Mouse (Mus musculus) thymus, postnatal 25 days (tissue): ENCODE data around the gene Ctdnep1.
"Not testable (repeated sequence)": the region's sequence is repeated elsewhere in the genome, so short reads cannot be mapped to it uniquely, and the experiment has no call there.

Source experiments
- DNase-seq: peaks from one replicate; pipeline ENCODE4 v3.0.0; 2022

Ctdnep1 gene

DNA sequence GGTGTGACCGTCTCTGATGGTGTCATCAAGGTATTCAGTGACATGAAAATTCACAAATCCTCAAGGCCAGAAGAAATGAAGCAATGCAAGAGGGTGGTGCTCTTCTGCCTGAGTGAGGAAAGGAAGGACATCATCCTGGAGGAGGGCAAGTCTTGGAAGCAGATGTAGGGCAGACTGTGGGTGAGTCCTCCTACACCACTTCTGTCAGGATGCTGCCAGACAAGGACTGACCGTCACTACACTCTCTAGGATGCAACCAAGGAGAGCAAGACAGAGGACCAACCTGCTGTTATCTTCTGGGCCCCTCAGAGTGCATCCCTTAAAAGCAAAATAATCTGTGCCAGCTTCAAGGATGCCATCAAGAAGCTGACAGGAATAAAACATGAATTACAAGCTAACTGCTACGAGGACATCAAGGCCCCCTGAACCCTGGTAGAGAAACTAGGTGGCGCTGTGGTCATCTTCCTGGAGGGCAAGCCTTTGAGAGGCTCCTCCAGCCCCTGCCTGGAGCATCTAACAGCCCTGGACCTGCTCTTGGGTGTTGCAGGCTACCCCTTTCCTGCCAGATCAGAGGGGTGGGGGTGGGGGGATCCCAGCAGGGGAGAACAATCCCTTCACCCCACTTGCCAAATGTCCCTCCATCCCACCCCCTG is 30.0 kb upstream of the Ctdnep1 start:
- DNase-seq: no peak

DNA sequence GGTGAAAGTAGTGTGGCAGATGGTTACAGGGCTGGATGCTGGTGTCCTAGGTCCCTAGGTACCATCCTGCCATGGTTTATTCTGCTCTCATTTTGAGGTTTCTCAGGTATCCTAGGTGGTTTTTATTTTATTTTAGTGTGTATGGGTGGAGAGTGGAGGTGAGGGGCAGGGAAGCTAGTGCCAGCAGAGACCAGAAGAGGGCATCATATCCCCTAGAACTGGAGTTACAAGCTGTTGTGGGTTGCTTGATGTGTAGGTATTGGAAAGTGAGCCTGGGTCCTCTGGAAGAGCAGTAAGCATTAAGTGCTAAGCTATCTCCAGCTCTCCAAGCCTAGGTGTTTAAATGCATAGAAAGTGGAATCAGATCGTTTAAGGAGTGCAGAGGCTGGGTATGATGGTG is 28.7 kb upstream of the Ctdnep1 start:
- DNase-seq: no peak

DNA sequence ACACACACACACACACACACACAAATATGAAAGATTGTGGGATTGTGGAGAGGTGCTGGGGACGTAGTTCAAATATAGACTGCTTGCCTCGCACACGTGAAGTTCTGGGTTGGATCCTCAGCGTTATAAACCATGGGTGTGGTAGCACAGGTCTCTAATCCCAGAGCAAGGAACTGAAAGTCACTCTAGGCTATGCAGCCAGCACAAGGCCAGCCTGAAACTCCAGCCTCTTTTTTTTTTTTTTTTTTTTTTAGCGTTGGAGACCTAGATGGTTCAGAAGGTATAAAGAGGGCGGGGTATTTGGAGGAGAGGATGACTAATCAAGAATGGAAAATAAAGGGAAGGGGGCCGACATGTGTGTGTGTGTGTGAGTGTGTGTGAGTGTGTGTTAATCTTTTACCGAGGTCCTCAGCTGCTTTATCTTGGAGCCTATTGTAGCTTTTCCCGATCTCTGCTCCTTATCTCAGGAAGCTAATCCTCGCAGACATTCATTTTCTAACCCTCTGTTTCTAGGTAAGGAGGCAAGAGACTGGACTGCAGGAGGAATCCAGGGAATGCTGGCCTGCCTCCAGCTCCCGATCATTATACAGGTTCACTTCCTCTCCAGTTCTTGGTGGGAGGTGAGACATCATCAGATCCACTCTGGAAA is 27.6 kb upstream of the Ctdnep1 start:
- no peak for DNase-seq

DNA sequence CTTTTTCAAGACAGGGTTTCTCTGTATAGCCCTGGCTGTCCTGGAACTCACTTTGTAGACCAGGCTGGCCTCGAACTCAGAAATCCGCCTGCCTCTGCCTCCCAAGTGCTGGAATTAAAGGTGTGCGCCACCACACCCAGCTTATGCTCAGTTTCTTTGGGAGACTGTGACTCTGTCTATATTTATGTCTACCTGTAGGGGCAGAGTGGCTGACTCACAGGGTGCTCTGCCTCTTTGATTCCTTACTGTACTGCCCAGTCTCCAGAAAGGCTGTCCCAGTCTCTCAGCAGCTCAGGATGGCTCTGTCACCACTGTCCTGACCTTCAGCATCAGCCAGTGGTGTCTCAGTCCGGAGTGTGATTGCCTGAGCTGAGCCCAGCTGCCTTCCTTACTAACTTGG is 25.3 kb upstream of the Ctdnep1 start:
- DNase-seq: not testable (repeated sequence)

DNA sequence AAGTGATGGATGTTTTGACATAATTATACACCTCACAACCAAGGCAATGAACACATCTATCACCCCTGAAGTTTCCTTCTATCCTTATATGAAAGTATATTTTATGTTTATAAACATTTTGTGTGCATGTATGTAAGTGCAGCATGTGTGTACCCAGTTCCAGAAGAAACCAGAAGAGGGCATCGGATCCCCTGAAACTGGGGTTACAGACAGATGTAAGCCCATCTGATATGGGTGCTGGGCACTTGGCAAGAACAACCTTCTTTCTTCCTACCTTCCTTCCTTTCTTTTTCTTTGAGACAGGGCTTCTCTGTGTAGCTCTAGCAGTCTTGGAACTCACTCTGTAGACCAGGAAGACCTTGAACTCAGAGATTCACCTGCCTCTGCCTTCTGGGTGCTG is 24.7 kb upstream of the Ctdnep1 start:
- no peak for DNase-seq

DNA sequence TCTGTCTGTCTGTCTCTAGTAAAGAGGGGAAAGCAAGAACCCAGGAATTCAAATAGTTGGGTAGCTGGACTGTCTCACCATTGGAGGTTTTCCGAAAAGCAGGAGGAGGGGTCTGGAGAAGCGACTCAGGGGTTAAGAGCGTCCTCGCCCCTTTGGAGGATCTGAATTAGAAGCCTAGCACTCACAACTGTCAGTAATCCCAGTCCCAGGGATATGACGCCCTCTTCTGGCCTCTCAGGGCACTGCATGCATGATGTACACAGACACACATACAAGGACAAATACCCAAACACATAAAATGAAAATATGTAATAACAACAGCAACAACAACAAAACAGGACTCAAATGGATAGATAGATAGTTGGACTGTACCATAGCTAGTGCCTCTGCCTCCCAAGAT is 20.3 kb upstream of the Ctdnep1 start:
- no peak for DNase-seq

DNA sequence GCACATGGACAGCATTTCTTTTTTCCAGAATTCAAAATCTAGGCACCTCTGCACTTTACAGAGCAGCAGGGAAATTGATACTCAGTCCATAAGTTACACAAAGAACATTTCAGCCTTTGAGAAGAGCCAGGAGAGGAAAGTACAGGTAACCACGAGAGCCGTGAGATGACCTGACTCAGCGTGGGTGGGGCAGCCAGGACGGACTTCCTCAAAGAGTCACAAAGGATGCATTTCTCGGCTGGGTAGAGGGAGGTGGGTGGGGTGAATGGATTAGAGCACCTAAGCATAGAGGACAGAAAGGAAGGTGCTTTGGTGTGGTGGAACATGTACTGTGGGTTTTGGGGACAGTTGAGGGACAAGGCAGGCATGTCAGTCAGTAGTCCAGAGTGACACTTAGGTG is 19.1 kb upstream of the Ctdnep1 start:
- no peak for DNase-seq

DNA sequence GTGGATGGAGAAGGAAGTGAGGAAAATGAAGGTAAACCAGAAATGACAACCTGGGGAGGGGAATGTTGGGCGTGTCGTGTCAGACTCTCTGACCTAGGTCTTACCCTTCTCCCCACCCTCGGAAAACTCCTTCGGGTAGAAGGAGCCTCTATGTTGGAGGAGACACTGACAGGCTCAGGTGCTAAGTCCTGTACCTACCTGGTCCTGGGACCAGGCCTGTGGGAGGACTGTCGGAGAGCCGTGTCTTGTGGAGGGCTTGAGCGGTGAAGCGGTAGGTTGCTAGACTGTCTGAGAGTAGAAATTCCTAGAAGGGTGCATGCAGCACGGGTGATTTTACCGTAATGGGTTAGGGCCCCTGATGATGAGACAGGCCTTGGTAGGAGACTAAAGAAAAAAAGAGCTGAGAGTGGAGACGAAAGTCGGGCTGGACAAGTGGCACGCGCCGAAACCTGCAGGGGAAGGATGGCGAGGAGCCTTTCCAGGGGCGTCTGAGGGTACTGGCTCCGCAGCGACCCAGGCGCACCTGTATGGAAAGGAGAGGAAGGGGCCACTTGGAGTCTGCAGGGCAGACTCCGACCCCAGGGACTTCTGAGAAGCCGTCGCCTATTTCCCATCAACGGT is 16.2 kb upstream of the Ctdnep1 start, which contains the start of gene Cldn7:
Gene Cldn7 (plus strand): TSS at position 130 of the 621 bp plus-strand sequence.
- DNase-seq: no peak

DNA sequence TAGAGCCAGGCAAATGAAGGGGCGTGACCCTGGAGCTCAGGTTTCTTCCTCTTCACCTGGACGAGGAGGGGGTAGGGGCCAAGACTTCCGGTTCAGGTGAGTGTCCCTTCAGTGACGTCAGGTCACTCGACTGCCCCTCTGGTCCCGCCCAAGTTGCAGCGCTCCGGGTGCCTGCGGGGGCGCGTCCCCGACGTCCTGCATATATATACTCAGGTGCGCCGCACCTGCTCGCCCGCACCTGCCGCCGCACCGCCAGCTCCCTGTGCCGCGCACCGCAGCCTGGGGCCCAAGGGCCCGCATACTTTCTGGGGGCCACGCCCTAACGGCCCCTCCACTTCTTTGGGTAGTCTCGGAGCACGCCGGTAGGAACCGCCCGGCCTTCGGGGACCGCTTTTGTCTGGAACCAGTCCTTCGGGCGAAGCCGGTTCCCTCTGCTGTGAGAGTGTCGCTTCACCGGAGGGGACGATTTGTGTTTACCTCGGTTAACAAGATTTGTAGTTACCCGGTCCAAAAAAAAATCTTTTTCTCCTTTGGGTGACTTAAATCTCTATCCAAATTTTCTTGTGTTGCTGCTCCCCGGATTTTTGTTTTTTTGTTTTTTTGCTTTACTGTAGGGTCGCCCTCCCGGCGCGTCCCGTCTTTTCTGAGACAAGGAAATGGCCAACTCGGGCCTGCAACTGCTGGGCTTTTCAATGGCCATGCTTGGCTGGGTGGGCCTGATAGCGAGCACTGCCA is 15.5 kb upstream of the Ctdnep1 start:
- DNase-seq: no peak

DNA sequence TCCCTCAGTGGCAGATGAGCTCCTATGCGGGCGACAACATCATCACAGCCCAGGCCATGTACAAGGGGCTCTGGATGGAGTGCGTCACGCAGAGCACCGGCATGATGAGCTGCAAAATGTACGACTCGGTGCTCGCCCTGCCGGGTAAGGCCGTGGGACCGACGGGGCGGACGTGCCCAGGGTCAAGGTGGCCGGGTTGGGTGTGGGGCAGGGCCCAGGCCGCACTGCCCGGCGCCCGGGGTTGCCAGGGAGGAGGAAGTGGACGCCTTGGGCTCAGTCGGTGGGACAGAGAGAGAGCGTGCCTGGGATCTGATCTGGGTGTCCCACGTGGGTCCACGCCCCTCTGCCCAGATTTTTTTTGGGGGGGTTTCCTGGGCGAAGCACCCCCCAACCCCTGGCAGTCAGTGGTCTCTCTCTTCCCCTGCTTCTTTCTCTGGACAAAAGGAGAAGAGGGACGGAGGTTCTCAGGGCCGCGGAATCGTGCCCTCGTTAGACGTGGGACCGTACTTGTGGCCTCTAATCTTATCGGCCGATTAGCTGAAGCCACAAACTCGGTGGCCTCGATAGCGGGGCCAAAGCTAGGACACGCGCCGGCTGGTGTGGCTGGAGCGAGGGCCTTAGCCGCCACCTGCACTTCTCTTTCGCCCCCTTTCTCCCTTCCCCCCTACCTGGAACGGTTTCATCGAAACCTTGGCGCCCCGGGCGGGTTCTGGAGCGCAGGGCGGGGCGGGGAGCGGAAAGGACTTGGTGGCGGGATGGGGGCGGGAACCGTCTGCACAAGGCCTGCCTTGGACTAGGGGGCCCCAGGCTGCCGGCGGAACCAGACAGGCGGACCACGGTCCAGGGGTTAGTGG is 14.7 kb upstream of the Ctdnep1 start:
- DNase-seq: no peak

DNA sequence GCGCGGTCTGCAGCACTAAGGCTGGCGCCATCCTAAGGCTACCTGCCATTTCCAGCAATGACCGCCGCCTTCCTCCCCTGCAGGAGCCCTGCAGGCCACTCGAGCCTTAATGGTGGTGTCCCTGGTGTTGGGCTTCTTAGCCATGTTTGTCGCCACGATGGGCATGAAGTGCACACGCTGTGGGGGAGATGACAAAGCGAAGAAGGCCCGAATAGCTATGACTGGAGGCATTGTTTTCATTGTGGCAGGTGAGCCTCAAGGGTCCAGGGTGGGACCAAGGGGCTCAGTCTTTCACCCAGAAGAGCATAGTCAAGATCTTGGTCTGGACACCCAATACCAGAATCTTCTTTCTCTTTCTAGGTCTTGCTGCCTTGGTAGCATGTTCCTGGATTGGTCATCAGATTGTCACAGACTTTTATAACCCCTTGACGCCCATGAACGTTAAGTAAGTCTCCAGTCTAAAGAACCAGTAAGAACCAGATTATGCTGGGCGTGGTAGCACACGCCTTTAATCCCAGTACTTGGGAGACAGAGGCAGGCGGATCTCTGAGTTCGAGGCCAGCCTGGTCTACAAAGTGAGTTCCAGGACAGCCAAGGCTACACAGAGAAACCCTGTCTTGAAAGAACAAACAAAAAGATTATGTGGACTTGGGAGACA is 14.0 kb upstream of the Ctdnep1 start:
- no peak for DNase-seq

DNA sequence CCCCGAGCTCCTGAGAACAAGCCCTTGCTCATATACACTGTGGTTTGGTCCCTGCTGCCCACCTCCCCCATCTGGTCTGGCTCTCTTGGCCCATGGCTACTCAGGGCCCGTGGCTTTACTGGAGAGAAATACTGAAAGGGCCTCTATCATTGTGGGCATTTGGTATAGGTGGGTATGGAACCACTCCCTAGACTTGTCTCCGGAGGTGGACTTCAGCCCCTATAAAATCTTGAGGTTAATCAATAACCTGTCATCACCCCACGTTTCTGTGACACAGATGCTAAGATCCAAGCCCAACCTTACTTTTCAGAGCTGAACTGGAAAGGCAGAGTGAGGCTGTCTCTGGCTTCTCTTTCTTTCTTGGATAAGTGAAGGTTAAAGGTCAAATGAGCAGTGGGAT is 12.2 kb upstream of the Ctdnep1 start:
- DNase-seq: no peak

DNA sequence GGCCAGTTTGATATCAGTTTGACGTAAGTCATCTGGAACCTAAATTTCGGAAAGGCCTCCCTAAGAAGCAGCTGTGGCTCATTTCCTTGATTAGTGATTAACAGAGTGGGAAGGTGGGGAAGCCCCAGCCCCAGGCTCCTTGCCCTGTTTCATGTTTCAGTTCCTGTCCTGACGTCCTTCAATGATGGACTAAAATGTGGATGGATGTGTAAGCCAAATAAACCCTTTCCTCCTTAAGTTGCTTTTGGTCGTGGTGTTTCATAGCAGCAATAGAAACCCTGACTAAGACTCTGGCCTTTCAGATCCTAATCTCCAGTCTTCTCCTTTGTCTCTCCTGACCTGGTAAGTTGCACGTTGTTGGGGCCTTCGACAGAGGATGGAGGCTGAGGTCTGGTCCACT is 10.7 kb upstream of the Ctdnep1 start:
- DNase-seq: no peak

DNA sequence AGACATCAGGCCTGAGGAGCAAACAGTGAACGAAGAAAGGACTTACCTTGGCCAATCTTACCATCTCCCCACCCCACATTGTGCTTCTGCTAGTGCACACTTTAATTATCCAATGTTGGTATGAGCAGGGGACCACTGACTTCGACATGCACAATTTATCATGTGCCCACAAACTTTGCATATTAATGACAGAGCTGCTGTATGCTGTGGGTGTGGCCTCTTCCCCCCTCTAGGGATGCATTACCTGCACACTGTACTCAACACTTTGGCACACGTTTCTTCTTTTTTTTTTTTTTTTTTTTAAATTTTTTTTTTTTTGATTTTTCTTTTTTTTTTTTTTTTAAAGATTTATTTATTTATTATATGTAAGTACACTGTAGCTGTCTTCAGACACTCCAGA is 10.2 kb upstream of the Ctdnep1 start:
- no peak for DNase-seq

DNA sequence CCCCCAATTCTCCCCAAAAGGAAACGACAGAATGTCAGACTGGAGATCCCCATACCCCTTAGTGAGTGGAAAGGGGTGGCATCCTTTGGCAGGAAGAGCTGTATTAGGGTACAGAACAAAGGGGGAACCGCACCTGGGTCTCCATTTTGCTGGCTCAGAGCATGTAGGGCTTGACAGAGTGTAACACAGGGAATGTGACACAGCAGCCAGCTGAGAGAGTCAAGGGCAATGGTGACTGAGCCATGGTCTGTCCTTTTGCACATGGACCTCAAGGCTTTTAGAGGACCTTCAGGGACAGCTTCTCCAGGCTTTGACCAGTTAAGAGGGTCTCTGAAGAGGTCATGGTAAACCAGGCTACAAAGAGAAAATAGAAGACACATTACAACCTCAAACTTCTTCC is 6.0 kb upstream of the Ctdnep1 start:
- DNase-seq: no peak

DNA sequence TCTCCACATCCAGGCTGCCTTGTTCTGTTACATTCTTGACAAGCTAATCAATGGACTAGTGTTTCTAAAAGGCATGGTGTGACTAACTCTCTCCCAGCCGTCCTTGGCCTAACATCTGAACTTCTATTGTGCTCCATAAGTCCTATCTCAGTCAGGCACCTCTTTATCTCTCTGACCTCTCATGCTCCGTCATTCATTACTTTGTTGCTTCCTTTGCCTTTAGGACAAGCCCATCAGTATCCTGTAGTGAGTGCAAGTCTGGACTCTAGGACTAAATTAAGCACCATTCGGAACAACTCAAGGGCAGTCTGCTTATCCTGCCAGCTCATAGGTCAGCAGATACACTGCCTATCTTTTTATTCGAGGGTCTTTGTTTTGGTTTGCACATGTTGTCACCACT is 4.7 kb upstream of the Ctdnep1 start:
- DNase-seq: no peak

DNA sequence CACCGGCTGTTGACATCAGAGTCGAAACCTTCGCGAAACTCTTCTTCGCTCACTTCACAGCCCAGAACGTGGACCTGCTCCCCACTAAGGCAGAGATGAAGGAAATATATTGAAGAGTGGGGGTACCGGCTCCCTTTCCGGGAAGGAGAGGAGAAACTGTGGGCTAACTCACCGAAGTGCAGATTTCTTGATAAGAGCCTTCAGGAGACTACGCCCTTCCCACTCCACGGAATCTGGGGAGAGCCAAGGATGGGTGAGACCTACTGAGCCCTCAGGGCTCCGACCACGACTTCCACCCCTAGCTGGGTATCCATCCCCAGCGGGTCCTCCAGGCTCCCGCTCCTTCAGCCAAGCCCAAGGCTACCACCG is 1.1 kb upstream of the Ctdnep1 start:
- DNase-seq: no peak

DNA sequence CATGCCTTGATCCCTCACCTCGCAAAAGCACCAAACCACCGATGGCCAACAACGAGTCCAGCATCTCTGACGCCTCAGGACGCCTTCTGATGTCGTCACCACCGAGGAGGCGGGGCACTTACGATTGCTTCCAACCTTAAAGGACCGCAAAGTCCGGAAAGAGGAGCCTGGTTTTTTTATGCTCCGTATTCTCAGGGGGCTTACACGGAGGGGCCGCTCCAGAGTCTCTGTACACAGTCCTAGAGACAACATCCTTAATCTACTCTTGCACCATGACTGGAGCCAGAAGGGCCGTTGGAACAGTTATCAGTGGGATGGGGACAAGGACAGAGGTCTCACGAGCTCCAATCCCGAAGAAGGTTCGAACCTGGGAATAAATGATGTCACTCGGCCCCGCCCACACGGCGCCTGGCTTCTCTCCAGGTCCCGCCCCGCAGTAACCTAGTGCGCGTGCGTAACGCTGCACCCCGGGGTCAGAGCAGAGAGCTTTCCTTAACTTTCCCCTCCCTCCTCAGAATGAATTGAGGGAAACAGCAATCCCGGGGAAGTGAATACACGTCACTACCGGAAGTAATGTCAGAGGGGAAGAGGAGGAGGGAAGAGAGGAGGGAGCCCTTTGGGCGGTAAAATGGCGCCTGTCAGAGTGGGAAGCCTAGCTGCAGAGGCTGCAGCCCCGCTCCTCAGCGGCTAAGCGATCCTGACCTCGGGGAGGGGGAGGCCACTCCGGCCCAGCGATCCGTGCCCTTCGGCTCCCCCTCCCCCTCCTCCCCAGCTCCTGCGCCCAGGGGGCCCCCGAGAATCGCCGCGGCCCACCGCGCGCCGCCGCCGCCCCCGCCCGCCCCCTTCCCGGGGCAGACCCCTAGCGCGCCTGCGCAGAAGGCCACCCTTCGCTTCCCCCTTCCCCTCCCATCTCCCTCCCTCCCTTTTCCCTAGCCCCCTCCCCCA is 488 bp upstream of the Ctdnep1 start:
- DNase-seq: peak; percentile 92

DNA sequence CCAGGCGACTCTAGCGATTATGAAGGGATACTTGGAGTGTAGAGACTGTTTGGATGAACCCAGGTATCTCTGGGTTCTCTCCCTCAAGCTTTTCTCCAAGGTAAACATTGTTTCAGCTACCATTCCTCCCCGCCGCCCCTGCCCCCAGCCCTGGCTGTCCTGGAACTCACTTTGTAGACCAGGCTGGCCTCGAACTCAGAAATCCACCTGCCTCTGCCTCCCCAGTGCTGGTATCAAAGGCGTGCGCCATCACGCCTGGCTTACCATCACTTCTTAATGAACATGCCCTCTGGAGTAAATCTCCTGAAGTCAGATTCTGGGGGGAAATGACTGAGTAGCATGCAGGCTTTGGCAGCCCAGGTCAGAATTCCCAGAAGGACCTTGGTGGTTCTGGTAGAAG is 1.3 kb downstream of the Ctdnep1 start, which contains the start of gene Elp5:
Gene Elp5 (minus strand): TSS at position 293 of the 400 bp plus-strand sequence.
- no peak for DNase-seq

DNA sequence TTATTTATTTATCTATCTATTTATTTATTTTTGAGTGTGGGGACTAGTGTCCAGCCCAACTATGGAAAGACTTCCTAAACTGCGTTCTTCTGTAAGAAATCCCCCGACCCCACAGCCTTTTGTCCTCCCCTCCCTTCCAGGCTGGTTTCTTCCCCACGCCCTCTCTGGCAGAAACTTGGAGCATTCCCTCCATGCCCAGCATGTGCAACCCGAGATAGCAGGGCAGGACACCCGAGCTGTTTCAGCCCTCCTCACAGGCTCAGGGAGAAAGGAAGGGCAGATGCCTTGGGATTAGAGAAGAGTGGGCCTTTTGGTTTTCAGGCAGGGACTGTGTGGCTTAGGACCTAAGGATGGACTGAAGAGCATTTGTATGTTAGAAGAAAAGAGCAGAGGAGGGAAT is 1.9 kb downstream of the Ctdnep1 start:
- no peak for DNase-seq

DNA sequence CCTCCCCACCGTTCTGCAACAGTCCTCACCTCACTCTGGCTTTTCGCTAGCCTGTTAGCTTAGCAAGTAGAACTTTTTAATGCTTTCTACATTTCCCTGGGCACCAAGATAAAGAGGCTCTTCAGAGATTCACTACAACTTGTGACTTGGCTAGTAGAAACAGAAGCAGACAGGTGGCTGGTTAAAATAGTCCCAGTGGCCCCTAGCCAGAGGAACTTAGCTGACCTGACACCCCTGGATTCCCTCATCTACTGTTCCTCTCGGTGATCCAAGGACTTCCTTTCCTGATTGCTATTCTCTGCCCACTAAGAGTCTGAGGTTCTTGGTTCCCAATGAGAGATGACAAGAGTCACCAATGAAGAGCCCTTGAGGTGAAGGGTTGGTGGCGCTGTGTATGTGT is 2.4 kb downstream of the Ctdnep1 start:
- DNase-seq: no peak
